Mouse (Mus musculus) adipose tissue, adult 10 weeks (tissue): ENCODE results near the gene Trhr2. TPM values are rescaled to one million over a fixed set of nuclear protein-coding genes. Genes with fewer than 3 reads are reported as not detected.

Experiments
- polyA plus RNA-seq: library from polyadenylated mRNA; stranded (reverse); fragments of 350-450 nt; fragmentation: Illumina TruSeq; extraction: RNeasy Lipid Tissue Mini Kit (QIAGEN cat#74804); gene quantifications from one replicate; pipeline ENCODE4 v1.2.3, GENCODE M21; 2014; ENCODE audit warnings: low read depth, low replicate concordance

Gene Trhr2
- polyA plus RNA-seq = not detected

GRCm38 (mm10) chr8:122360696-122361416 lies at the start of gene Trhr2:
TSS of gene Trhr2 (minus strand) at chr8:122360746.

GRCm38 (mm10) chr8:122376365-122377231 lies 16.1 kb upstream of the Trhr2 start, which contains the start of gene Zc3h18:
TSS of gene Zc3h18 (plus strand) at chr8:122376609.

Other genes with a start within 250 kb of the Trhr2 start
- 13.1 TPM for gene Zfpm1, start 78.6 kb downstream of the Trhr2 start, polyA plus RNA-seq
- 28.3 TPM for gene Zc3h18, start 15.9 kb upstream of the Trhr2 start, polyA plus RNA-seq
- gene Il17c, start 61.3 kb upstream of the Trhr2 start, polyA plus RNA-seq = not detected
- 74.7 TPM for gene Cyba, start 72.2 kb upstream of the Trhr2 start, polyA plus RNA-seq
- gene Mvd, start 82.7 kb upstream of the Trhr2 start, polyA plus RNA-seq = 18.9 TPM
- gene Snai3, start 100.0 kb upstream of the Trhr2 start, polyA plus RNA-seq = 0.99 TPM
- 31.9 TPM for gene Rnf166, start 115.3 kb upstream of the Trhr2 start, polyA plus RNA-seq
- gene Ctu2, start 115.4 kb upstream of the Trhr2 start, polyA plus RNA-seq = 14.8 TPM
- gene Piezo1, start 190.6 kb upstream of the Trhr2 start, polyA plus RNA-seq = 60.3 TPM
- 2.5 TPM for gene Cdt1, start 207.3 kb upstream of the Trhr2 start, polyA plus RNA-seq
- 31.6 TPM for gene Aprt, start 216.2 kb upstream of the Trhr2 start, polyA plus RNA-seq